Mouse (Mus musculus) cerebellum, adult 2 months (tissue): Measurements from ENCODE around the gene Cd164. TPM values are rescaled to one million over a fixed set of nuclear protein-coding genes. Genes with fewer than 3 reads are reported as not detected.
A peak's percentile ranks its signal among the peaks of the same experiment; 100 is the strongest.
"Not testable (repeated sequence)": the region's sequence is repeated elsewhere in the genome, so short reads cannot be mapped to it uniquely, and the experiment has no call there.

Source experiments
- DNase-seq, 2 experiments: peaks; one replicate each; pipeline ENCODE4 v3.0.0; 2021
- H3K27ac ChIP-seq: fragments of 200-500 bp; 2 replicates; pipeline ENCODE4 v1.5.1; 2012; ENCODE audit warnings: low read length, control low read depth, inconsistent platforms; ENCODE audit not compliant: insufficient read depth
- H3K27me3 ChIP-seq: fragments of 200-500 bp; 2 replicates; pipeline ENCODE4 v1.6.1; 2012; ENCODE audit warnings: inconsistent platforms, mild to moderate bottlenecking, low read length, moderate library complexity; ENCODE audit not compliant: control insufficient read depth, insufficient read depth
- H3K4me1 ChIP-seq: fragments of 200-500 bp; 2 replicates; pipeline ENCODE4 v1.6.1; 2011; ENCODE audit warnings: low read length; ENCODE audit not compliant: control insufficient read depth, insufficient read depth
- H3K4me3 ChIP-seq: fragments of 200-500 bp; replicated peaks from 2 replicates; pipeline ENCODE3; 2011; ENCODE audit warnings: mild to moderate bottlenecking, low read depth, low read length, control low read depth; ENCODE audit not compliant: insufficient read depth
- CTCF ChIP-seq: fragments of 200-500 bp; IDR thresholded peaks from 2 replicates; pipeline ENCODE4 v1.5.1; 2011; ENCODE audit warnings: low read depth, mild to moderate bottlenecking, control low read depth, low read length, moderate library complexity, borderline replicate concordance; ENCODE audit not compliant: insufficient read depth
- POLR2A ChIP-seq: fragments of 200-500 bp; IDR thresholded peaks from 2 replicates; pipeline ENCODE4 v1.6.1; 2011; ENCODE audit warnings: low read length, control low read depth, borderline replicate concordance; ENCODE audit not compliant: insufficient read depth
- WGBS: fragments of 180-500 bp; shearing (Covaris S2); methylation state at CpG from one replicate; pipeline ENCODE4 v1.1.7; 2018; 5-methylcytosine and 5-hydroxymethylcytosine counted together
- polyA plus RNA-seq: library from polyadenylated mRNA; depleted of rRNA; stranded (reverse); fragments of >200 nt; gene quantifications from 2 replicates; pipeline ENCODE4 v1.2.3, GENCODE M21; 2012

Gene Cd164
- polyA plus RNA-seq, 1 experiment = 73.1 TPM

DNA sequence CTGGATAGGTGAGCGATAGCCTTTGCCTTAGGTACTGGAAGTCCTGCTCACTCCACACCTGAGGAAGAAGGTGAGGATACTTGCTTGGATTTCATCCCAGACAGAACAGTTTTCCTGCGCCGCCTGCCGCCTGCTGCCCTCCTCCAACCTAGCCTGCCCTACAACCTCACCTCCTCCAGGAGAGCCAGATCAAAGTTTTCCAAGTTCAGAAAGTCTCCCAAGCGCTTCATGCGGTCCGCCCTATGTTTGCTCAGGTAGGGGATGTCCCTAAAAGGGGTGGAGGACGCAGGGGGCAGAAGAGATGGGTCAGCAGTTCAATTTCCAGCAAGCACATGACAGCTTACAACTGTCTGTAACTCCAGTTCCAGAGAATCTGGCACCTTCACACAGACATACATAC is 29.9 kb upstream of the Cd164 start:
- DNase-seq = no peak
- Histone ChIP-seq H3K27me3 (no peaks in the 10 kb centered on the region), H3K4me3 (no peak overlapping the region), H3K27ac (no peak overlapping the region), H3K4me1 (peaks cover 7% of the 10 kb centered on the region)
- no peak for TF ChIP-seq CTCF
- no peak for TF ChIP-seq POLR2A
- WGBS = 57% methylated on average over 8 of the region's 8 CpGs

DNA sequence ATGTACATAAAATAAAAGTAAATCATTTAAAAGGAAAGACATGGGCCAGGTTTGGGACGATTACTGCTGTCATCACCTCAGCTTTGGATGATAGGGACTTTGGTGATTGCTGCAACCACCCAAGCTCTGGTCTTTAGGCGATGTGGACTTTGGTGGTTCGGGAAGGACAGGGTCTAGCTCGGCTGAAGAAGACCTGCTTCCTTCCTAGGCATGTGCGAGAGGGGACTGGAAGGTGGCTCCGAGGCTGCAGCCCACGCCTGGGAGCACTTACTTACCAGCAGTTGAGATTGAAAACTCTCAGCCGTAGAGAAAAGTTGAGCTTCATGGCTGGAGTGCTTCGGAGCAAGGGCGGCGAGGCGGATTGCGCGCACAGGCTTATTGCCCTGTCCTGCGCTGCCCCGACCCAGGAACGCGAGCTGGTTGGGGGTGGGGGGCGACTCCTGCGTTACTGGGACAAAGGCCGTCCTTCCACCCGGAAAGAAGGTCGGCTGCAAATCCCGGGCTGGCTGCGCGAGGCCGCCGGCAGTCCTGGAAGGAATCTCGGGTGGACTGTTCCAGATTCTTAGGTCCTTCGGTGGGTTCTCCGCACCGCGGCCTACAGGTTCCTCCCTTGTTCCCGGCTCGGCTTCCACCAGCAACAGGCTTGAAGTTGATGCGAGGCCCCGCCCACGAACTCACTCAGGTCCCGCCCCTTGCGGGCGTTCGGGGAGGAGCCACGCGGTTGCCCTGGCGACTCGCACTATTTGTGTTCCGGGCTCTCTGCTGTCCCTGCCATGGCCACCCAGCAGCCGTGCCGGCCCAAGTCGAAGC is 29.3 kb upstream of the Cd164 start, which contains the start of the genes Smpd2 and Ppil6:
Gene Smpd2, minus strand, starts transcription at position 662 of the 810 bp plus-strand sequence.
Gene Ppil6, plus strand, starts transcription at position 732 of the 810 bp plus-strand sequence.
- Histone ChIP-seq H3K27me3 (no peaks in the 10 kb centered on the region), H3K4me1 (peaks cover 7% of the 10 kb centered on the region), H3K4me3 (peak within 1 kb of the TSS; percentile 77), H3K27ac (peak within 1 kb of the TSS; percentile 20; the same call in 1 of the 2 replicates)
- DNase-seq = peak; percentile 91 to 93
- no peak for TF ChIP-seq CTCF
- TF ChIP-seq POLR2A = no peak
- 2% methylated on average over 50 of the region's 50 CpGs for WGBS

DNA sequence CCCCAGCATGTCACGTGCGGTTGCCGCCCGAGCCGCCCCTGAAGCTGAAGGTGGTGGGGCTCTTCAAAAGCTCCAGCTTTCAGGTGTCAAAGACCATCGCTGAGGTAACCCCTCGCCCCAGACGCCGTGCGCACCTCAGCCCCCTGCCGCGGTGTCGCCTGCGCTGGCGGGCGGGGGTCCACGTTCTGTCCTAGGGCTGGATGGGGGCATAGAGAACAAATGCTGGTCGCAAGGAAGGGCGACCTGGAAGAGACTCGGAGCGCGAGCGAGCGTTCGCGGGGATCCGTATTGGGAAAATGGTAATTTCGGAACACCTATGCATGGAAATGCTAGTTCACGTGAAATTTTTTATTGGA is 28.7 kb upstream of the Cd164 start:
- under 1% methylated on average over 29 of the region's 29 CpGs for WGBS
- peak overlapping the region; percentile 77 for H3K4me3 ChIP-seq
- H3K27me3 ChIP-seq = no peaks in the 10 kb centered on the region
- peak overlapping the region; percentile 20; the same call in 1 of the 2 replicates for H3K27ac ChIP-seq
- peaks cover 7% of the 10 kb centered on the region for H3K4me1 ChIP-seq
- DNase-seq = no peak
- no peak for TF ChIP-seq POLR2A

DNA sequence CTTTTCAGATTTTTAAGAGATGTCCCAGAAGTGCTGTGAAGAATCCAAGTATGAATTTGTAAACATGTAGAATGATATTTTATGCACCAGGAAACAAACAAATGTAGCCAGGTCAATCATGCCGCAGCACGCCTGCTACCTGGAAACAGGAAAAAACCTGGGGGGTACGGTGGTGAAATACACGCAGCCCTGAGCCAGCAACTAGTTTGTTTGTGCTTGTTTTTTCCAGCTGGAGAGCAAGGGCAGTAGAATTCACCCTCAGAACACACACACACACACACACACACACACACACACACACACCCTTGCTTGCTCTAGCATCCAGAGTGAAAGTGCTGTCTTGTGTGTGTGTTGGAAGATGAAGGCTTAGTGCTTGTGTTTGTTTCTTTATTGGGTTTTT is 28.1 kb upstream of the Cd164 start:
- H3K27ac ChIP-seq = no peak overlapping the region
- no peaks in the 10 kb centered on the region for H3K27me3 ChIP-seq
- no peak for DNase-seq
- H3K4me1 ChIP-seq = peaks cover 7% of the 10 kb centered on the region
- TF ChIP-seq CTCF = no peak
- no peak for TF ChIP-seq POLR2A
- peak overlapping the region; percentile 9 for H3K4me3 ChIP-seq
- 19% methylated on average over 4 of the region's 4 CpGs for WGBS

DNA sequence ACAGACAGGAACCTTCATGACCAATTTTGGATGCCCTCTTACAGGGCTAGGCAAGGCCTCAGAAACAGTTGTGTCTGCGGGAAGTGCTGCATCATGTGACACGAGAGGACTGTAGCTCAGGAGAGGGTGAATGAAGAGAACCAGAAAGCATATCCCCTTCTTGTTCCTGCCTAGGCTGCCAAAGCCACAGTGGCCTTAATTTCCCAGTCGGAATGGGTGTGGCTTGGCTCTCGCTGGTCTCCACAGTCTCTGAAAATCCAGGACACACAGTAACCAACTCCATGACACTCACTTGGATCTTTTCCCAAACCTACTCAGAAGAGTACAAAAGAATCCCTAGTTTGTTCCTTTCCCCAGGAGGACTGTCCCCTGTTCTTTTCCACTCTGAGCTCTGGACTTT is 18.3 kb upstream of the Cd164 start:
- 22% methylated on average over 4 of the region's 4 CpGs for WGBS
- no peak overlapping the region for H3K27ac ChIP-seq
- no peak overlapping the region for H3K4me3 ChIP-seq
- peak in 1 of 2 experiments; percentile 49 for DNase-seq
- H3K4me1 ChIP-seq = no peaks in the 10 kb centered on the region
- TF ChIP-seq POLR2A (no peak), CTCF (no peak)
- H3K27me3 ChIP-seq = no peaks in the 10 kb centered on the region

DNA sequence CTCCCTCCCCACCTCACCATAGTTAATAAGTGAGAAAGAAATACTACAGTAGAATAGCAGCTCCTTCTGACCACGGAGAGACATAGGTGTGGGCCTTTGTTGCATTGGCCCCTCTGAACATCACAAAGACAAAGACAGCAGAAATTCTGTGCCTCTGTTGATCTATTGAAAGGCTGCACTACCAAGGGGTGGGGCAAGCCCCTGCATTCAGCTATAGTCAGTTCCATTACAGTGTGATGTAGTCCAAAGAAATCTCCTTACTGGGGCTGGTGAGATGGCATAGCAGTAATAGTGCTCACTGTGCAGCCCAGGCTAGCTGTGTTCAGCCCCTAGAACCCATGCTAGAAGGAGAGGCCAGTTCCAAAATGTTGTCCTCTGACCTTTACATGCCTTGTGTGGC is 14.2 kb upstream of the Cd164 start:
- DNase-seq = no peak
- WGBS = 69% methylated on average over 1 of the region's 1 CpGs
- TF ChIP-seq POLR2A = no peak

DNA sequence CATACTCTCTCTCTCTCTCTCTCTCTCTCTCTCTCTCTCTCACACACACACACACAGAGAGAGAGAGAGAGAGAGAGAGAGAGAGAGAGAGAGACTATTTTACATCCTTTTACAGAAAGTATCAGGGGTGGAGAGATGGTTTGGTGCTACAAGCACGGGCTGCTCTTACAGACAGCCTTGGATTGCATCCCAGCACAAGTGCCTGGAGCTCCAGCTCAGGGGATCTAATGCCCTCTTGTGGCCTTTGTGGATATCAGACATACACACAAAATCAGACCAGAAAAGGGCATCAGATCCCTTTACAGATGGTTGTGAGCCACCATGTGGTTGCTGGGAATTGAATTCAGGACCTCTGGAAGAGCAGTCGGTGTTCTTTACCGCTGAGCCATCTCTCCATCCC is 13.8 kb upstream of the Cd164 start:
- under 1% methylated on average over 3 of the region's 3 CpGs for WGBS
- peak; percentile 87 for TF ChIP-seq CTCF

More for the DNA sequence above, 14.2 kb upstream of the Cd164 start:
- H3K27me3 ChIP-seq = no peaks in the 10 kb centered on the region
- no peak overlapping the region for H3K27ac ChIP-seq
- no peaks in the 10 kb centered on the region for H3K4me1 ChIP-seq
- no peak overlapping the region for H3K4me3 ChIP-seq

DNA sequence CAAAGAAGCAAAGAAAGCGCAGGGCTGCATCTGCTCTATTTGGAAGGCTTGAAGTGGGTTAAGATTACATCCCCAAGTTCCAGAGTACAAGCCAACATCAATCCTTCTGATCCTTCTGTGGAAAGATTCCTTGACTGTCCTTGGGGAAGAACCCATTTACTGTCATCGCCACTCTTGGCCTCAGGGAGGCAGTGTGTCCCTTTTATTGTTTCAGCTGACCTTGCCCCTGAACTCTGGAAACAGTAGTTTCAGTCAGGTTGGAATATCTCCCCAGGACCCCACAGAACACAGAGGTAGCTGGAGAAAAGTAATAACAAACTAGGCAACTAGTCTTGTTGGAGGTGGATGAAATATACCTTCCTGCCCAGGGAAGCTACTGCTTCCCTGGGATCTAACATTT is 10.1 kb upstream of the Cd164 start:
- no peak overlapping the region for H3K27ac ChIP-seq
- peak; percentile 59 for TF ChIP-seq CTCF
- no peak for TF ChIP-seq POLR2A
- no peak overlapping the region for H3K4me3 ChIP-seq
- no peaks in the 10 kb centered on the region for H3K27me3 ChIP-seq
- WGBS = 45% methylated on average over 2 of the region's 2 CpGs
- H3K4me1 ChIP-seq = no peaks in the 10 kb centered on the region
- DNase-seq = no peak

More for the DNA sequence above, 13.8 kb upstream of the Cd164 start:
- not testable (repeated sequence) for H3K4me1 ChIP-seq, H3K27ac ChIP-seq, H3K4me3 ChIP-seq, H3K27me3 ChIP-seq
- DNase-seq = peak; percentile 70 to 86
